Mouse (Mus musculus): ENCODE measurements around the gene Mapk10. TPM values are rescaled to one million over a fixed set of nuclear protein-coding genes. Genes with fewer than 3 reads are reported as not detected.

Mapk10 gene
- polyA plus RNA-seq, 1 experiment: 0.07 TPM

- TF ChIP-seq MYOG (IDR thresholded peaks at IDR 0.05; ENCODE audit: control insufficient read depth, extremely low read depth, insufficient read length): no peak
- TF ChIP-seq MAX (IDR thresholded peaks at IDR 0.05): no peak
- TF ChIP-seq USF1 (IDR thresholded peaks at IDR 0.05; ENCODE audit: low read depth): no peak
- no peak for TF ChIP-seq CEBPB (IDR thresholded peaks at IDR 0.05; ENCODE audit: low read depth)
- TF ChIP-seq MYOD1 (IDR thresholded peaks at IDR 0.05; ENCODE audit: control insufficient read depth, insufficient read length, low read depth): no peak
- TF ChIP-seq FOSL1 (IDR thresholded peaks at IDR 0.05; ENCODE audit: insufficient read depth, low read length, poor library complexity, severe bottlenecking): no peak
- TF ChIP-seq CTCF (IDR thresholded peaks at IDR 0.05; ENCODE audit: control insufficient read depth, insufficient read depth, insufficient read length): no peak
- Histone ChIP-seq H3K36me3 (ENCODE audit: control insufficient read depth, insufficient read depth) (no peaks in the 10 kb centered on the region), H3K4me3 (ENCODE audit: insufficient read depth, poor library complexity, severe bottlenecking) (no peak overlapping the region), H3K79me3 (ENCODE audit: low read depth) (no peaks in the 10 kb centered on the region), H3ac (ENCODE audit: control insufficient read depth, insufficient read length, low read depth) (no peak overlapping the region), H3K27me3 (ENCODE audit: control insufficient read depth, insufficient read depth, insufficient read length) (no peaks in the 10 kb centered on the region), H3K79me2 (ENCODE audit: control insufficient read depth, insufficient read depth) (no peaks in the 10 kb centered on the region)
Observed at GRCm38 (mm10) chr5:102868196-102868595, 342.9 kb downstream of the Mapk10 start.

GRCm38 (mm10) chr5:102859749-102860148 is 351.4 kb downstream of the Mapk10 start:
- Histone ChIP-seq H3K27me3 (ENCODE audit: control insufficient read depth, insufficient read depth, insufficient read length) (no peaks in the 10 kb centered on the region), H3K79me3 (ENCODE audit: low read depth) (no peaks in the 10 kb centered on the region), H3K79me2 (ENCODE audit: control insufficient read depth, insufficient read depth) (no peaks in the 10 kb centered on the region), H3K36me3 (ENCODE audit: control insufficient read depth, insufficient read depth) (no peaks in the 10 kb centered on the region), H3ac (ENCODE audit: control insufficient read depth, insufficient read length, low read depth) (no peak overlapping the region), H3K4me3 (ENCODE audit: insufficient read depth, poor library complexity, severe bottlenecking) (no peak overlapping the region)
- TF ChIP-seq USF1 (IDR thresholded peaks at IDR 0.05; ENCODE audit: low read depth) (no peak), MAX (IDR thresholded peaks at IDR 0.05) (no peak), FOSL1 (IDR thresholded peaks at IDR 0.05; ENCODE audit: insufficient read depth, low read length, poor library complexity, severe bottlenecking) (no peak), CTCF (IDR thresholded peaks at IDR 0.05; ENCODE audit: control insufficient read depth, insufficient read depth, insufficient read length) (no peak), CEBPB (IDR thresholded peaks at IDR 0.05; ENCODE audit: low read depth) (no peak), MYOD1 (IDR thresholded peaks at IDR 0.05; ENCODE audit: control insufficient read depth, insufficient read length, low read depth) (no peak), MYOG (IDR thresholded peaks at IDR 0.05; ENCODE audit: control insufficient read depth, extremely low read depth, insufficient read length) (no peak)

GRCm38 (mm10) chr5:102858047-102858446 is 353.1 kb downstream of the Mapk10 start:
- Histone ChIP-seq H3K4me3 (ENCODE audit: insufficient read depth, poor library complexity, severe bottlenecking) (no peak overlapping the region), H3K36me3 (ENCODE audit: control insufficient read depth, insufficient read depth) (no peaks in the 10 kb centered on the region), H3K27me3 (ENCODE audit: control insufficient read depth, insufficient read depth, insufficient read length) (no peaks in the 10 kb centered on the region), H3K79me3 (ENCODE audit: low read depth) (no peaks in the 10 kb centered on the region), H3K79me2 (ENCODE audit: control insufficient read depth, insufficient read depth) (no peaks in the 10 kb centered on the region), H3ac (ENCODE audit: control insufficient read depth, insufficient read length, low read depth) (no peak overlapping the region)
- TF ChIP-seq MAX (IDR thresholded peaks at IDR 0.05) (no peak), CEBPB (IDR thresholded peaks at IDR 0.05; ENCODE audit: low read depth) (no peak), USF1 (IDR thresholded peaks at IDR 0.05; ENCODE audit: low read depth) (no peak), MYOD1 (IDR thresholded peaks at IDR 0.05; ENCODE audit: control insufficient read depth, insufficient read length, low read depth) (no peak), MYOG (IDR thresholded peaks at IDR 0.05; ENCODE audit: control insufficient read depth, extremely low read depth, insufficient read length) (no peak), CTCF (IDR thresholded peaks at IDR 0.05; ENCODE audit: control insufficient read depth, insufficient read depth, insufficient read length) (no peak), FOSL1 (IDR thresholded peaks at IDR 0.05; ENCODE audit: insufficient read depth, low read length, poor library complexity, severe bottlenecking) (no peak)

Other genes with a start within 250 kb of the Mapk10 start
- gene Ptpn13, start 213.9 kb upstream of the Mapk10 start, polyA plus RNA-seq (2012; fragmentation: generic; extraction: Trizol): 1.8 TPM